Mouse (Mus musculus) layer of hippocampus, postnatal 36 days (tissue): Measurements from ENCODE around the gene Ipo13. TPM values are rescaled to one million over a fixed set of nuclear protein-coding genes. Genes with fewer than 3 reads are reported as not detected.
A peak's percentile ranks its signal among the peaks of the same experiment; 100 is the strongest.

ENCODE experiments used
- DNase-seq, 2 experiments: peaks; one replicate each; pipeline ENCODE4 v3.0.0; 2022
- total RNA-seq, 2 experiments: library from RNA; stranded (reverse); gene quantifications; 2 replicates each; pipeline ENCODE4 v1.2.3; 2021

Ipo13 gene
- total RNA-seq, 2 experiments from 2014 or later: 120 to 130 TPM

GRCm38 (mm10) chr4:117913421-117913820, 1.4 kb downstream of the Ipo13 start:
- no peak for DNase-seq

- DNase-seq: no peak
Measured at GRCm38 (mm10) chr4:117912685-117913273, 2.0 kb downstream of the Ipo13 start.

- DNase-seq: no peak
Measured at GRCm38 (mm10) chr4:117912131-117912561, 2.7 kb downstream of the Ipo13 start.

- no peak for DNase-seq
Measured at GRCm38 (mm10) chr4:117908834-117909453, 5.9 kb downstream of the Ipo13 start.

GRCm38 (mm10) chr4:117906196-117906595, 8.6 kb downstream of the Ipo13 start:
- no peak for DNase-seq

GRCm38 (mm10) chr4:117904761-117905160, 10.0 kb downstream of the Ipo13 start:
- DNase-seq: no peak

GRCm38 (mm10) chr4:117904094-117904493, 10.7 kb downstream of the Ipo13 start:
- DNase-seq: no peak

GRCm38 (mm10) chr4:117898111-117898510, 16.7 kb downstream of the Ipo13 start:
- no peak for DNase-seq

GRCm38 (mm10) chr4:117896031-117896430, 18.8 kb downstream of the Ipo13 start:
- DNase-seq: no peak

GRCm38 (mm10) chr4:117895339-117895738, 19.5 kb downstream of the Ipo13 start:
- DNase-seq: no peak

GRCm38 (mm10) chr4:117894601-117895000, 20.2 kb downstream of the Ipo13 start:
- DNase-seq: no peak

GRCm38 (mm10) chr4:117893376-117893775, 21.4 kb downstream of the Ipo13 start:
- DNase-seq: no peak

- DNase-seq: peak; percentile 78 to 81
Measured at GRCm38 (mm10) chr4:117891738-117892161, 23.0 kb downstream of the Ipo13 start, which contains the start of gene Dph2. Gene Dph2 (minus strand): TSS chr4:117892032.

- no peak for DNase-seq
Measured at GRCm38 (mm10) chr4:117890750-117891149, 24.0 kb downstream of the Ipo13 start.

GRCm38 (mm10) chr4:117890031-117890430, 24.8 kb downstream of the Ipo13 start:
- no peak for DNase-seq

- DNase-seq: no peak
Measured at GRCm38 (mm10) chr4:117889471-117889870, 25.3 kb downstream of the Ipo13 start.

- no peak for DNase-seq
Measured at GRCm38 (mm10) chr4:117887920-117888319, 26.9 kb downstream of the Ipo13 start.

GRCm38 (mm10) chr4:117887133-117887532, 27.7 kb downstream of the Ipo13 start, which contains the start of gene Atp6v0b:
Gene Atp6v0b (minus strand): TSS chr4:117887333.
- DNase-seq: peak; percentile 94 to 96

GRCm38 (mm10) chr4:117886644-117887043, 28.2 kb downstream of the Ipo13 start:
- DNase-seq: no peak

GRCm38 (mm10) chr4:117885994-117886393, 28.8 kb downstream of the Ipo13 start:
- no peak for DNase-seq

GRCm38 (mm10) chr4:117885093-117885492, 29.7 kb downstream of the Ipo13 start:
- DNase-seq: no peak

- no peak for DNase-seq
Measured at GRCm38 (mm10) chr4:117884146-117884545, 30.7 kb downstream of the Ipo13 start.

- peak; percentile 67 to 73 for DNase-seq
Measured at GRCm38 (mm10) chr4:117882701-117883691, 31.8 kb downstream of the Ipo13 start, which contains the start of gene B4galt2. Gene B4galt2 (minus strand): TSS chr4:117883487.
